Mouse (Mus musculus) stomach, postnatal 0 days (tissue): ENCODE measurements at regions not wholly inside any gene's neighbourhood (a gene's known extent, or its start where the extent isn't known, plus 50 kb on each side); places are given as distances from the start of the nearest gene placed in this dataset.

Experiments
- ATAC-seq: fragments of 200-750 bp; cut with Nextera tagmentation; 2 replicates; pipeline ENCODE4 v1.8.0; 2017; ENCODE audit not compliant: low FRiP score, low TSS enrichment
- DNase-seq: peaks from one replicate; pipeline ENCODE4 v3.0.0-alpha.2; 2016; ENCODE audit warnings: low spot score
- H3K27ac ChIP-seq: fragments of 300-500 bp; sonication (generic); replicated peaks from 2 replicates; pipeline ENCODE4 v1.5.1; 2014; ENCODE audit warnings: mild to moderate bottlenecking, control low read depth
- H3K27me3 ChIP-seq: fragments of 300-500 bp; sonication (generic); 2 replicates; pipeline ENCODE4 v1.6.1; 2014; ENCODE audit warnings: low read length; ENCODE audit not compliant: control insufficient read depth, insufficient read depth
- H3K36me3 ChIP-seq: fragments of 300-500 bp; sonication (generic); 2 replicates; pipeline ENCODE4 v1.6.1; 2014; ENCODE audit warnings: low read length, mixed read lengths; ENCODE audit not compliant: control insufficient read depth, insufficient read depth
- H3K4me1 ChIP-seq: fragments of 300-500 bp; sonication (generic); replicated peaks from 2 replicates; pipeline ENCODE4 v1.6.1; 2014; ENCODE audit warnings: antibody characterized with exemption; ENCODE audit not compliant: control insufficient read depth, insufficient read depth
- H3K4me2 ChIP-seq: fragments of 300-500 bp; sonication (generic); replicated peaks from 2 replicates; pipeline ENCODE4 v1.6.1; 2014; ENCODE audit warnings: low read depth, mild to moderate bottlenecking, control low read depth, moderate library complexity
- H3K4me3 ChIP-seq: fragments of 300-500 bp; sonication (generic); 2 replicates; pipeline ENCODE4 v1.5.1; 2014; ENCODE audit warnings: low read depth, low read length, control low read depth
- H3K9ac ChIP-seq: fragments of 300-500 bp; sonication (generic); 2 replicates; pipeline ENCODE4 v1.6.1; 2014; ENCODE audit warnings: mild to moderate bottlenecking, low read length, control low read depth, mixed read lengths
- H3K9me3 ChIP-seq: fragments of 300-500 bp; sonication (generic); 2 replicates; pipeline ENCODE4 v1.6.1; 2016; ENCODE audit warnings: low read length; ENCODE audit not compliant: control insufficient read depth
- CTCF ChIP-seq: IDR thresholded peaks from 2 replicates; pipeline ENCODE4 v1.5.1; 2016; ENCODE audit warnings: antibody characterized with exemption, low read depth, mild to moderate bottlenecking, moderate library complexity
- EP300 ChIP-seq: optimal IDR thresholded peaks from 2 replicates; pipeline ENCODE3; 2016; ENCODE audit warnings: antibody characterized with exemption
- WGBS: fragments of 180-500 bp; shearing (Covaris S2); extraction: QIAGEN DNeasy Blood & Tissue Kit; methylation state at CpG from one replicate; pipeline ENCODE4 v1.1.7; 2014; 5-methylcytosine and 5-hydroxymethylcytosine counted together

GRCm38 (mm10) chr9:52415706-52416105 lies 247.3 kb upstream of the Zc3h12c start:
- Histone ChIP-seq H3K4me1 (no peaks in the 10 kb centered on the region), H3K27me3 (no peaks in the 10 kb centered on the region), H3K36me3 (no peaks in the 10 kb centered on the region), H3K4me2 (no peak overlapping the region), H3K9me3 (no peaks in the 10 kb centered on the region), H3K9ac (no peak overlapping the region), H3K27ac (no peak overlapping the region), H3K4me3 (no peak overlapping the region)
- 51% methylated on average over 6 of the region's 6 CpGs for WGBS
- ATAC-seq, result no peak
- no peak for DNase-seq
- TF ChIP-seq EP300 (no peak), CTCF (no peak)

- TF ChIP-seq EP300, result no peak
- no peak for TF ChIP-seq CTCF
Observed at GRCm38 (mm10) chr9:52407841-52408240, 239.5 kb upstream of the Zc3h12c start.

DNA sequence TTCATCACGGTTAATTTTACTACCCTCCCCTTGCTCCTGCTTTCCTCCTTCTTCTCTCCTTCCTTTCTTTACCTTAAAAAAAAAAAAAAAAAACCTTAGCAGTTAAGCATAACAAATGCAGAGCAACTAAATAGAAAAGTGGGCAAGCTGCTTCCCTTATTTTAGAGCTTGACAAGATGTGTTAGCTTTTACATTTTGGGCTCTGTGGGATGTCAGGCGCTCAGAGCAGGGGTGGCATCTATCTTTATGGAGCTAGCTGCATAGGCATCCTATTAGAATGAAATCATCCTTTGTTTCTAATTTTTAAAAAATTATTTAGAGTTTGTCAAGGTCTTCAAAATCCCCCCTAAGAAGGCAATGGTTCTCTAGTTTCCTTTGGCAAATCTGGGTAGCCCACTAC lies 234.1 kb upstream of the Zc3h12c start:
- ATAC-seq (no peak), DNase-seq (no peak)
- no peak overlapping the region for H3K9ac ChIP-seq
- TF ChIP-seq EP300 (no peak), CTCF (no peak)
- H3K4me3 ChIP-seq, result no peak overlapping the region
- H3K4me2 ChIP-seq, result no peak overlapping the region
- WGBS, result 84% methylated on average over 2 of the region's 2 CpGs
- no peaks in the 10 kb centered on the region for H3K36me3 ChIP-seq
- no peak overlapping the region for H3K27ac ChIP-seq
- no peaks in the 10 kb centered on the region for H3K9me3 ChIP-seq
- no peaks in the 10 kb centered on the region for H3K4me1 ChIP-seq
- no peaks in the 10 kb centered on the region for H3K27me3 ChIP-seq

More at GRCm38 (mm10) chr9:52407841-52408240, 239.5 kb upstream of the Zc3h12c start:
- H3K27ac ChIP-seq, result no peak overlapping the region
- no peaks in the 10 kb centered on the region for H3K4me1 ChIP-seq
- H3K4me2 ChIP-seq, result no peak overlapping the region
- H3K36me3 ChIP-seq, result no peaks in the 10 kb centered on the region
- no peak overlapping the region for H3K4me3 ChIP-seq
- no peaks in the 10 kb centered on the region for H3K27me3 ChIP-seq
- 85% methylated on average over 6 of the region's 6 CpGs for WGBS
- DNase-seq, result no peak
- H3K9me3 ChIP-seq, result no peaks in the 10 kb centered on the region
- ATAC-seq, result no peak
- no peak overlapping the region for H3K9ac ChIP-seq

GRCm38 (mm10) chr9:52379031-52379430 lies 210.7 kb upstream of the Zc3h12c start:
- Histone ChIP-seq H3K9ac (no peak overlapping the region), H3K4me1 (no peaks in the 10 kb centered on the region), H3K9me3 (no peaks in the 10 kb centered on the region), H3K27me3 (no peaks in the 10 kb centered on the region), H3K27ac (no peak overlapping the region), H3K4me3 (no peak overlapping the region), H3K36me3 (no peaks in the 10 kb centered on the region), H3K4me2 (no peak overlapping the region)
- ATAC-seq (no peak), DNase-seq (no peak)
- TF ChIP-seq CTCF (no peak), EP300 (no peak)
- 49% methylated on average over 2 of the region's 2 CpGs for WGBS

- ATAC-seq (no peak), DNase-seq (no peak)
- Histone ChIP-seq H3K36me3 (no peaks in the 10 kb centered on the region), H3K27me3 (no peaks in the 10 kb centered on the region), H3K27ac (no peak overlapping the region), H3K9ac (no peak overlapping the region), H3K4me2 (no peak overlapping the region), H3K4me3 (no peak overlapping the region), H3K4me1 (no peaks in the 10 kb centered on the region), H3K9me3 (no peaks in the 10 kb centered on the region)
- TF ChIP-seq EP300 (no peak), CTCF (no peak)
Observed at GRCm38 (mm10) chr9:52377761-52378160, 209.4 kb upstream of the Zc3h12c start.

- Histone ChIP-seq H3K27ac (no peak overlapping the region), H3K9ac (no peak overlapping the region), H3K4me1 (no peaks in the 10 kb centered on the region), H3K4me3 (no peak overlapping the region), H3K36me3 (no peaks in the 10 kb centered on the region), H3K9me3 (no peaks in the 10 kb centered on the region), H3K4me2 (no peak overlapping the region), H3K27me3 (no peaks in the 10 kb centered on the region)
- no peak for TF ChIP-seq EP300
- no peak for TF ChIP-seq CTCF
- no peak for DNase-seq
- no peak for ATAC-seq
- 85% methylated on average over 3 of the region's 3 CpGs for WGBS
Observed at GRCm38 (mm10) chr9:52376914-52377313, 208.5 kb upstream of the Zc3h12c start.
